Mouse (Mus musculus) cerebellum, adult 2 months (tissue): ENCODE measurements around the gene Trim43a. TPM values are rescaled to one million over a fixed set of nuclear protein-coding genes. Genes with fewer than 3 reads are reported as not detected.

Experiments used
- polyA plus RNA-seq: library from polyadenylated mRNA; depleted of rRNA; stranded (reverse); fragments of >200 nt; gene quantifications from 2 replicates; pipeline ENCODE4 v1.2.3, GENCODE M21; 2012; rRNA removed

Gene Trim43a
- polyA plus RNA-seq, 1 experiment = 0.52 TPM

Other genes with a start within 250 kb of the Trim43a start
- gene Snx14, start 141.9 kb upstream of the Trim43a start, polyA plus RNA-seq = 50.4 and 52.6 TPM in 2 replicates
- 0.36 and 0.49 TPM in 2 replicates for gene Gm20537, start 124.3 kb upstream of the Trim43a start, polyA plus RNA-seq
- gene Syncrip, start 98.3 kb upstream of the Trim43a start, polyA plus RNA-seq = 27.3 and 30.1 TPM in 2 replicates
- 22.0 and 24.2 TPM in 2 replicates for gene Zfp949, start 32.9 kb upstream of the Trim43a start, polyA plus RNA-seq
- 38.1 and 38.6 TPM in 2 replicates for gene Mthfsl, start 139.4 kb downstream of the Trim43a start, polyA plus RNA-seq
- gene Bcl2a1d, start 151.0 kb downstream of the Trim43a start, polyA plus RNA-seq = 0.15 TPM in 1 of 2 replicates, not detected in the other